ENCODE assay signal across 1 mouse cellular context in genomic region chr19:4981767-4982166, GRCm38 (mm10).
TF ChIP-seq lines count a peak whose summit lies in the region.

No protein-coding gene starts in this region.

TF ChIP-seq in CH12.LX, 34 proteins besides CTCF, POLR2A, EP300 and RAD21 (continued from another document):
- no peak for TF ChIP-seq ZMIZ1 (IDR thresholded peaks at IDR 0.05; ENCODE audit: low read depth, low read length)
- TF ChIP-seq MYC (IDR thresholded peaks at IDR 0.05; ENCODE audit: low read depth, low read length), result no peak
- no peak for TF ChIP-seq MXI1 (IDR thresholded peaks at IDR 0.05; ENCODE audit: low read depth, low read length)
- TF ChIP-seq NELFE (IDR thresholded peaks at IDR 0.05; ENCODE audit: low read depth, low read length), result 0 out of 2 replicates have a peak, but pooled peaks have one; percentile 16
- TF ChIP-seq MAFK (IDR thresholded peaks at IDR 0.05; ENCODE audit: insufficient replicate concordance, low read length), result no peak
- no peak for TF ChIP-seq MAZ (IDR thresholded peaks at IDR 0.05; ENCODE audit: low read depth, low read length)
- no peak; the same call in 1 of the 2 replicates for TF ChIP-seq ZC3H11A (IDR thresholded peaks at IDR 0.05; ENCODE audit: low read depth, low read length)
- TF ChIP-seq CHD1 (IDR thresholded peaks at IDR 0.05; ENCODE audit: low read depth, low read length), result no peak
- TF ChIP-seq SIN3A (IDR thresholded peaks at IDR 0.05; ENCODE audit: low read length), result 0 out of 2 replicates have a peak, but pooled peaks have one; percentile 27
- TF ChIP-seq KAT2A (IDR thresholded peaks at IDR 0.05; ENCODE audit: insufficient replicate concordance, low read length), result no peak
- TF ChIP-seq HCFC1 (IDR thresholded peaks at IDR 0.05; ENCODE audit: low read depth, low read length), result no peak
- no peak for TF ChIP-seq BHLHE40 (IDR thresholded peaks at IDR 0.05; ENCODE audit: low read depth, low read length)
- TF ChIP-seq NRF1 (IDR thresholded peaks at IDR 0.05; ENCODE audit: low read depth, low read length), result no peak
- no peak for TF ChIP-seq TCF12 (IDR thresholded peaks at IDR 0.05; ENCODE audit: low read depth, low read length)
- no peak for TF ChIP-seq GABPA (IDR thresholded peaks at IDR 0.05; ENCODE audit: insufficient replicate concordance, low read depth, low read length)
- no peak for TF ChIP-seq JUN (IDR thresholded peaks at IDR 0.05; ENCODE audit: insufficient read depth, low read depth, low read length)
